Mouse (Mus musculus): ENCODE measurements around the gene Tfap2a.

DNA sequence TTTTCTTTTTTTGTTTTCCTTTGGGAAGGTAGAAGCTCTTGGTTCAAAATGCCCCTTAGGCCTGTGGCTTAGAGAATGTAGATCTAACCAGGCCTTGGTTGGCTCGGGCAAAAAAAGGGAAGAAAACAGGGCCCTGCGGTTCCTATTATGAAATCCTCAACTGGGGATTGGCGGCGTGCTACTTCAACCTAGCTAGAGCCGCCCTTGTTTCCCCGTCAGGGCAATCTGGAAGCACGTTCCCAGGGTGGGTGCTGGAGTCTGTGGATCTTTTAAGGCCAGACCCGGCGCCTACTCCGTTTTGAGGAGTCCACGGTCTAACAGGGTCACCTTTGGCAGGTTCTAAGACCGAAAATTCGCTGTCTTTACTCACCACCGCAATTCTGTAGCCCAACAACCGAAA is 1.1 kb downstream of the Tfap2a start:
- TF ChIP-seq HCFC1 (IDR thresholded peaks at IDR 0.05; ENCODE audit: borderline replicate concordance, insufficient read depth, low read length) (no peak), ZNF384 (IDR thresholded peaks at IDR 0.05; ENCODE audit: low read depth, low read length) (no peak)
